Mouse (Mus musculus) cerebellum, adult 8-10 months (tissue): ENCODE data around the gene March8.

ENCODE experiments used
- DNase-seq: peaks from one replicate; pipeline ENCODE4 v3.0.0; 2022

March8 gene

DNA sequence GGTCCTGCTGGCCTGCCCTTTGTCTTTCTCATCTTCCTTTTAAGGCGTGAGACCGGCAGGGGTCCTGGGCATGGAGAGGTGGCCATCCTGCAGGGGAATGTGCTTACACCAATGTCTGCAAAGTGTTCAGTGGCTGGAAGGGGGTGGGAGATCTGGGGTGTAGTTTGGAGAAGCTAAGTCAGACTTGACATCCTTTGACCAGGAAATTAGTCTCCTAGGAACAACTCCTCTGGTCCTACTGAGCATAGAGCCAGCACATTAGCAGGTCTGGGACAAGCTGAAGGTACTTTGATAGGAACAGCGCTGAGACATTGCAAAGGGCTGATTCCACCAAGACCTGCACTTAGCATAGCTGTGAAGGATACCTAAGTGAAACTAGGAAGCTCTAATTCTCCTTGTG, 73.9 kb downstream of the March8 start:
- no peak for DNase-seq

DNA sequence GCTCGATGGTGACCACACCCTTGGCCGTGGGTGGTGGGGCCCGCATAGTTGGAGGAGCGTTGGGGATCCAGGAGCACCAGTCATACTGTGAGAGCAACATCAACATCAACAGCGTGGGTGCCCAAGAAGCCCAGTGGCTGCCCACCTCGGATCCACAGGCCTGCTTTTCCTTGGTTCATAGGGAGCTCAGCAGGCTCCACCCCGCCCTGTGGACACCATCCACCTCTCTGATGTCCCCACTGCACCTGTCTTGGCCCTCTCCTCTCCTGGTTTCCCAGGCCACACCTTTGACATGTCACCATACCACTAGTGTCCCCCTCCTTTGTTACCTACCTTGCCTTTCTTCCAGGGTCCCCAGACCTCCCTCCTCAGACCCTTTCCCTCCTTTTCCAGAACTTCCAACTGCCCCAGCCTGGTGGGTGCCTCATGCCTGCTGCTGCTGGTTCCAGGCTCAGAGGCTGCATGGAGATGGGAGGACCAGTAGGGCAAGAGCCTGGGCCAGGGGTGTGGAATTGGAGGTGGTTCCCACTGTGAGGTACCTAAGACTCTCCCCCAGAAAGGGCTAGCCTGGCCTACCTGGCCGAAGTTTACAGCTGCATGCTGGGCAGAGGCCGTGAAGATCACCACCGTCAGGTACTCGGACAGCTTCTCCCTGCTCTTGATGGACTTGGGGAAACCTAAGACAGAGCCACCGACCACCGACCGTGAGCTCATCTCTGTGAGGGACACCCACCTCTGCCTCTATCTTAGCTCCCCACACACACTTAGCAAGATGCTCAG, 74.9 kb downstream of the March8 start:
- DNase-seq = no peak

DNA sequence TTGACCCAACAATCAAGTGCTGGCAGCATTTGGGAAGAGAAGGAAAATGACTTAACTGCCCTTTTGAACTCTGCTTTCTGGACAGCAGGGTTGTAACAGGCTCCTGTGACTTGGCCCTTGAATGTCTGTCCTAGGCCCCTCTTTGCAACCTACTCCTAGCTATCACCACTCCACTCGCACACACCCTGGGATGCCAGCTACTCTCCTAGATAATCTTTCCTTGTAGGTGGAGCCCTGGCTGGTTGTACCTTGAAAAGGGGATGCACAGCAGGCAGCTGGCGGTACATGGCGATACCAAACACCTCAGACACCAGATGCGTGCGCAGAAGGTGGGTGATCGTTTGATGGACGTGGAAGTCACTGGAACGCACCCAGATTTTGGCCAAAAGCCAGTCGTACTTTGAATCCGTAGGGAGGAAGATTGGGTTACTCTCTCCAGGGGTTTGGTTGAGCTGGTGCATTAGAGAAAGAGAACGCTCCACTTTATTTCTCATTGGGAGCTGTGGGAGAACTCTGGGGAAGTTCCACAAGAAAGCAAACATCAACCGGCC, 77.4 kb downstream of the March8 start:
- DNase-seq = no peak

DNA sequence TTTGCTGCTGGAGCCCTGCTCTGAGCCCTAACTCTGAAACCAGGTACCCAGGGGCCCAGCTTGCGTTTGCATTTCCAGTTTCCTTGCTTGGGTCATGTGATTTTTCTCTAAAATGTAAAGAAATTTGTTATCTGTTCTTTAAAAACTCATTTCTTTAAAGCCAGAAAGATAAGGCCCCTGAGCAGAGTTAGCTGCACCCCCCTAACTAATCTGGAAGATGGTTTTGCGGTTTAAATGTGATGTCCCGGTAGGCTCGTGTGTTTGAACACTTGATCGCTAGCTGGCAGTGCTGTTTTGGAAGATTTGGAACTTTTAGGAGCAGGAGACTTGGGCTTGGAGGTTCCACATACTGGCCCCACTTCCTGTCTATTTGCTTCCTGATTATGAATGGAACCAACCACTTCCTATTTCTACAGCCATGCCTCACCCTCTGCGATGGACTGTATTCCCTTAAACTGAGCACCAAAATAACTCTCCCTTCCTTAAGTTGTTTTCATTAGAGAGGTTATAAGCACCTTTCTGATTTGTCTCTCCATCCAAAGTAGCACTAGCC, 78.3 kb downstream of the March8 start:
- no peak for DNase-seq

DNA sequence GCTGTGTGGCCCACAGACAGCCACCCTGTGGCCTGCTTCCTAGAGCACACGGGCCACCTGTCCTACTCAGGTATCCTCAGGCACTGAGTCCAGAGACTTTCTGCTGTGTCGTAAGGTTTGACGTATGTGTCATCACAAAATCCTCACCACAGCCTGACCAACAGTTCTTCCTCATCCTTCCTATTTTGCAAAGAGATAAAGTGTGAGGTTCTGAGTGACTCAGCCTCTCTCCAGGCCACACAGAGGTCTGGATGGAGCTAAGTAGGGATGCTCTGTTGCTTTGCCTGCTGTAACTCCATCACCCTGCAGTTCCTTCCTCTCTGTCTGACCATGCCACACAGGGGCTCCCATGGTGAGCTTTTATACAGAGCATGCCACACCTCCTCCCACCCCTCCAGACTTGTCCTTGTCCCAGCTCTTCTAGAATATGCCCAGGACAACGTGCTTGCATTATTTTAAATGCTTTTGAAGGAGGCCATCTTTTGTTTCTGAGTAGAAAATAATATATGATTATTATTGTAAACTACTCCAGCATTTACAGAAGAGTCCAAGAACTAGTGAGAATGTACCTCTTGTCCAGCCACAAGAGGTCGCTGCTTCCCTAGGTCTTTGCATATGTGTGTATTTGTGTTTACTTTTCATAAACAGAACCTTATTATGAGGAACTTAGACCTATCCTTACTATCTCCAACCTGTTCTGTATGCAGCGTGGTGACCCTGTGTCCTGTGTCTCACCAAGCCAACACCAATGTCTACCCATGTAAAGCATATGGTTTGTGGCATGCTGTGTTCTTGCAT, 79.9 kb downstream of the March8 start:
- DNase-seq = no peak

DNA sequence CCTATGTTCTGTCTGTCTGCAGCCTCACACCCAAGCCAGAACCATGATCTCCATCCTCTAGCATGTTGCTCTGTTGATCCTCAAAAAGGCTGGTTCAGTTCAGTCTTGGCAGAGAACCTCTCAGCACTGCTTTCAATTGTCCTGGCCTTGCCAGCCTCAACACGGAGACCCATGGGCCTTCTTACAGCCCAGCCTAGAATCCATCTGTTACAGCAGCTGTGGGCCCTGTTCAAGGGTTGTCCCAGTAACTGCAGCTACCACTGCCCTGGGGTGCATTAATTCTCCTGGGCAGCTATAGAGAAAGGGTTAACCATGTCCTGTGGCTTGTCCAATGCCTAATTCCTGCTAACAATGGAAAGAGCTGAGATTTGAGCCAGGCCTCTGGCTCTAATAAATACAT, 80.7 kb downstream of the March8 start:
- no peak for DNase-seq

DNA sequence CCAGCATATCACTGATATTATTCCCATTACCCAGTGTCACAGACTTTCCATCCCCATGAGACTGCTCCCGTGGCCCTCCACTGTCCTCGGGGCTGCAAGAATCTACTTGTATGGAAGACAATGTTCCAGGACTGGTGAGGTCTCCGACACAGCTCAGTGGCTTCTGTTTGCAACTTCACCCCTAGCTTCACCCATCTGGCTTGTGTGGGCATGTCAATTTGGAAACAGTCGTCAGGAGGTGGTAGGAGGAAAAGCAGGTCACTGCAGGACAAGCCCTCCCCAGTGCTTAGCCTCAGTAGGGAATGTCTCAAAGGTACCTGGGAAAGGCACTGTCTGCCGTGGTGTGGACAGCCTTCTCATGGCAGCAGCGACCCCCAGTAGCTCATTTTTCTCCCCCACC, 81.9 kb downstream of the March8 start:
- no peak for DNase-seq

DNA sequence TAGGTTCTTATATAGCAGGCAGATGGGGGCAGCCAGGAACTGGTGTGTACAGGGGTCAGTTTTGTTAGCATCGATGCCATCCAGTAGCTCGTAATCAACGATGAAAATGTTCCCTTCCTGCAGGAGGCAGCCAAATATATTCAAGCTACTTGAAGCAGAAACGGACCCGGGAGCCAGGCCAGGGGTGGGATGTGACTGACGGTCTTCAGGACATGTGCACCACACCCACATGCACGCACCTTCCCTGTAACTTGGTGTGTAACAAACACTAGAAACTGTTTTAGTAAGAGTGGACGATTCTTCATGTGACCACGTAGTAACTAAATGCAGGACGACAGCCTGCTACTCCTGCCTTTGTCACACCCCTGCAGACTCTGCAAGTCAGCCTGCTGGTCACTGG, 82.4 kb downstream of the March8 start:
- no peak for DNase-seq

DNA sequence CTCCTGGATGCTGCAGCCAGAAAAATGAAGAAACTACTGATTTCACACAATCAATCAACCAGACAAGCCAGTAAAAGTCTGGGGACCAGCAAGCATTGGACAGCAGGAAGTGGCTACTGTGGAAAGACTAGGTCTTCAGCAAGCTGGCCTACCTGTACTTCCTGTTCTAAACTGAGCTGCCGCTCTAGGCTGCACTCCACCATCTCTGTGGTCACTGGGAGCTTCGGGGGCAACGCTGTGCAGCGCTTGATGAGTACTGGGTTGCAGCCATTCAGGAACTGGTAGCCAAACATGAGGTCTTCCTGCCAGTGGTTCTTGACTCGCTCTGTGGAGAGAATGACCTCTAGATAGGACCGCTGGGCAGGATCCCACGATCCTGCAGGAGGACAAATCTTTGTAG, 85.2 kb downstream of the March8 start:
- no peak for DNase-seq

DNA sequence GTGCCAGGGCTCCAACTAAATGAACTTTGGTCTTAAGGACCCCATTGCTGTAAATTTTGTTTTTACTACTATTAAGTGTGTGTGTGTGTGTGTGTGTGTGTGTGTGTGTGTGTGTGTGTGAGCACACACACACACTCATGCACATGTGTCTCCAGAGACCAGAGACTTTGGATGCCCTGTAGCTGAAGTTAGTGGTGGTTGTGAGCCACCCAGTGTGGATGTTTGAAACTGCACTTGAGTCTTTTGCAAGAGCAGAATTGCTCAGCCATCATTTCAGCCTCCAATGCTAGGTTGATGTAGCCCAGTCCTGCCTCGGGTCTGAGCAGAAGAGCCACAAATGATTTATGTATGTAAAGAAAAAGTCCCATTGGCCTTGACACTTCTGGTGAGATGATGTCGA, 85.8 kb downstream of the March8 start:
- DNase-seq = no peak

DNA sequence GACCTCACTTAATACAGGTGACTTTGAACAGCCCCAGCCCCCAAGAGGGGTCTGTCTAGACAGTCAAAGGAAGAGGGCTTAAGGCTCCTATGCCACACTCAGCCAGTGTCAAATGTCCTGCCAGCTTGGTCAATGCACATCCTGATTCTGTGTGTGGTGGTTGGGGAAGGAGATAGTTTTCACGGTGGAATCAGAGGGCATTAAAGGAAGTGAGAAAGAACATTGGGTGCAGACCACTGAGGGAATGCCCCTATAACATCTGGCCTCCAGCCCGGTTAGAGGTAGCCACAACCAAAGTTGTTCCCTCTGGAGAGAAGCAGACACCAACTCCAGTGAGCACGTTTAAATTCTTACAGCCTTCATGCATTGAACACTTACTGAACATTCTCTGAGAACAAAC, 89.7 kb downstream of the March8 start:
- no peak for DNase-seq

DNA sequence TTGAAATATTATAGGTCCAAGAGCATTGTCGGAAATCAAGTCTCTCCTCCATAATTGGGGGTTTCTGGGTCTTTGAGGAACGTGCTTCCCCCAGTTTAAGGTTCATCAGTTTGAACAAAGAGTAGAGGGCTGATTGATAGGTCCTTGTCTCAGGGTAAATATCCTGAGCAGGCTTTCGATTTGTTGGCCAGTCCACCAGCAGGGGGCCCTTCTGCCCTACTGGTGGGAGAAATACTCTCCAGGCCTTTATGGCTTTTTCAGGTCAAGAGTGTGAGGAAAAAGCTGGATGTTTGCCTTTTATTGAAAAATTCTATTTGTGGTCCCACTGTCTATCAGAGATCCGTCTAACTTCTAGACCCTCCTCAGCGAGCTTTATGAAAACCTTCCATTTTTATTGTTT, 90.5 kb downstream of the March8 start:
- no peak for DNase-seq

DNA sequence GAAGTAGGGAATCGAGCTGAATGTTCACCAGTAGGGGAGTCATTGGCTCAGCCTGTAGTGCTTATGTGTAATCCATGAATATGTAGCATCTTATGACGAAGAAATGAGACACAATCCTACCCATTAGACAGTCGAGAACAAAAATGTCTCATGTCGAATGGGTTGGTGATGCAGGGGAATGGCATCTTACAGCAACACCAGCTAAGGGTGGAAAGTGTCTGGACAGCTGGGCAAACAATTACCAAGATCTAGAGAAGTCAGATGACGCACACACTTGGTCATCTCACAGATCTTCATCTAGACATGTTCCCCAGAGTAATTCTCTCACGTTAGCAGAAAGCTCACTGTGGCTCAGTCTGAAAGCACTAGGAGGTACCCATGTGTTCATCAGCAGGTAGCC, 101.0 kb downstream of the March8 start:
- DNase-seq = no peak

DNA sequence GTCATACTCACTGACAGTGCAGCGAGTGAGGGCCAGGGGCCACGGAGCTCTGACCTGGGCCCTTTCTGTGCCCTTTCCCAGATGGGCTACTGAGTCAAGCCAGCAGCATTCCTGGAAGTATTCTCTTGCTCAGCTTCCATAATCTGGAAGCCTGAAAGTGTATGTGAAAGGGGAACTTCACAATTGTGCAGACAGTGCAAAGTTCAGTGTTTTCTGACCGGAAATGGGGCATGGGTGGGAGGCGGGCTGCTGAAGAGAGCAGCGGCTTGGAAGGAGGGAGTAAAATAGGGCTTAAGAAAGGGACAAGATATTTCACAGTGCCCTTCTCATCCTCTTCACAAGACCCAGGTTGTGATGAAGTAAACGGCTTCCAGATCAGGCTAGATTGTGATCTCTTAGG, 101.7 kb downstream of the March8 start:
- no peak for DNase-seq

DNA sequence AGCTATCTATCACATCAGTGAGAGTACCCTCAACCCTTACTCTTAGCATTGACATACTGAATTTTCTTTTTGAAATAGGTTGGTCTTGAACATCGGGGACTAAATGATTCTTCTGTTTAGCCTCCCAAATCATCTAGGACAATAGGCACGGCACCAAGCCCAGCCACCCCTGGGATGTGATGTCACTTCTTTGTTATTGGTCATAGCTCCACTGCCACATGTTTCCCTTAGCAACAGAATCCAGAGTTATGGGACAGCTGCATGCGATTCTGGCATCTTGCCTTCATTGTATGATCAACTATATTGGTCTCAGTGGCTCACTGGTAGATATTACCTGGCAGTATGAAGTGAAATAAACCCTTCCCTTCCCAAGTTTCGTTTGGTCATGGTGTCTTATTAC, 102.6 kb downstream of the March8 start:
- DNase-seq = no peak

DNA sequence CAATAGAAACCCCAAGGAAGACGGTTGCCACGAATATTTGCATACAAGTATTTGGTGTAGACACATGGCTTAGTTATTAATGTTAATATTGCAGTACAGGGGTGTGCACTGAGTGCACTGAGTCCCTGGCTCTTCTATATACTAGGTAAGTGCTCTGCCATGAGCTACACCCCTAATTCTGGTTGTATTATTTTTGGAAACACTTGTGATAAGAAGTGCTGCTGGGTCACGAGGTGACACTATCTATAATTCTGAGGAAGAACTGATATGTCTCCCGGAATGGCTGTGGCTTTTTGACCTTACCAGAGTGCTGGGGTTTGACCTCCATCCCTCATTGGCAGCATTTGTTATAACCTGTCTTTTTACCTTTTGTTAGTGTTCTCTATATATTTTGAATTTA, 103.0 kb downstream of the March8 start:
- no peak for DNase-seq

DNA sequence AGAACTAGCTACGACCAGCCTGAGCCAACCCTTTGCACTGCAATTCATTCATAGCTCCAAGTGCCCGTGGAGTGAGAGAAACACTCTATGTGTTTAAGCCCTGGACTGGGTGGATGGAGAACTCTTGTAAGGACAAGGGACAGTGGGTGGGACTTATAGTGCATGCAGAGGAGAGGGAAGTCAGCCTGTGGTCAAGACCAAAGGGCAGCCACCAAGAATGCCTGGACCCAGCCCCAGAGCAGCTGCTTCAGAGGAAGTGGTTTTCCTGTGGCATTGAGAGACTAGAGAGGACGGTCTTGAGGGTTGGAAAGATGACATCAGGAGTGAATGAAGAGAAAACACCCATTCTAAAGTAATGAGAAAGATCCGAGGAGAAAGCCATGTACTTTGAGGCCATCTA, 118.0 kb downstream of the March8 start:
- no peak for DNase-seq

DNA sequence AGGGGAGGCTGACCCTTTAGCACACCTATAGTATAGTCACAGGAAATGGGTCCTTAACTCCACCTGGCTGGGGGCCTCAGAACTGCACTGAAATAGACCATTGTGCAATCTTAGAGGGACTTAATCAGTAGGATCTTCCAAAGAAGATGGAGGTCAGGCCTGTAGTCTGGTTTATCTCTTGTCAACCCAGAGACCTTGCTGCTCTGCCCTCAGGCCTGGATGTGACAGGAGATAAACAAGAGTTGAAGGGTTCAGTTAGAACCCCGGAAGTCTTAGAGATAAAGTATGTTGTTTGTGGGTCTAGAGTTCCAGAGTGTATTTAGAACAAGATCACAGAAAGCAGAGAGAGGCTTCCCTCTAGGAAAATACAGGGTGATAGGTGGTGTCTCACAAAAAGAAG, 118.7 kb downstream of the March8 start:
- no peak for DNase-seq

DNA sequence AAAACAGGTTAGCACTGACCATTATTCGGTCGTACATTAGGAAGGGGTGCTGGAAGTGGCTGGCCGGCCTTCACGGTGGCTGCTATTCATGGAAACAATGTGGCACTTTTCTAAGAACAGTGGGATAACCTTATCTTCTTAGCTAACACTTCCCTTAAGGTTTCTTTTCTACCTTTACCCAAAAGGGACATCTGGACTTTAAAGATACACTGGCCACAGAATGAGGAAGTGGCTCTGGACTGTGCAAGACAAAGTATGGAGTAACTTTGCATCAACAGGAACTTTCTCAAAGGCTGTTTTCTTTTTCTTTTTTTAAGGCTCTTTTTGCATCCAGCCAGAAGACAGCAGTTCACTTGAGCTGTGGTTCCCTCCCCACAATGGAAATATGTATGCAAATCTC, 120.9 kb downstream of the March8 start:
- no peak for DNase-seq
